Mouse (Mus musculus): ENCODE measurements around the gene Creb5. TPM values are rescaled to one million over a fixed set of nuclear protein-coding genes. Genes with fewer than 3 reads are reported as not detected.
A peak's percentile ranks its signal among the peaks of the same experiment; 100 is the strongest.

The Creb5 gene
- total and polyA plus RNA-seq, 2 experiments from 2014 or later: 1.6 to 3.2 TPM

DNA sequence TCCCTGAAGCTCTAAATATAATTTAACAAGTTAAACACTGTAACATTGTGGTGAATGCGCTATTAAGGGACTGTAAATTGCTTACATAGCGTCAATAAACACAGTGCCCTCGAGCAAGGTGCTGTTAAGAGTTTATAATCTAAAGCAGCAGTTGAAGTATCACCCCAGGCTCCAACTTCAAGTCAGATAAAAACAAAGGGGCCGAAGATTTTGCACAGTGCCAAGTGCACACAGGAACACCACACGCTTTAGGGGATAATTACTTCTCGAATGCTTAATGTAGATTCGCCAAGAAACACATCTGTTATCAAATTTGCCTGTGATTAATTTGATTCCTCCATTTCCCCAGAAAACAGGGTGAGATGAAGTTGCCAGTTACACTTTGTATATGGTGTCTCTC is 142.3 kb downstream of the Creb5 start:
- DNase-seq (ENCODE audit: low spot score) (peak; percentile 27), ATAC-seq (ENCODE audit: low FRiP score) (no peak)
- H3K9me3 ChIP-seq (ENCODE audit: low read length): no peaks in the 10 kb centered on the region
- no peak overlapping the region for H3K4me2 ChIP-seq (ENCODE audit: low read depth, low read length, poor library complexity, severe bottlenecking)
- H3K4me1 ChIP-seq (ENCODE audit: insufficient read depth, low read length): peaks cover 5% of the 10 kb centered on the region; the same call in 1 of the 2 replicates
- no peak overlapping the region for H3K27ac ChIP-seq (ENCODE audit: low read depth, low read length)
- H3K4me3 ChIP-seq (ENCODE audit: low read depth, low read length): no peak overlapping the region
- no peak overlapping the region for H3K9ac ChIP-seq (replicated peaks; ENCODE audit: low read length, poor library complexity, severe bottlenecking)
- 61% methylated on average over 7 of the region's 7 CpGs for WGBS
- no peak for TF ChIP-seq CTCF (IDR thresholded peaks at IDR 0.05)
- H3K27me3 ChIP-seq (ENCODE audit: insufficient read depth, low read length): no peaks in the 10 kb centered on the region
- H3K36me3 ChIP-seq (ENCODE audit: insufficient read depth, low read length): no peaks in the 10 kb centered on the region

DNA sequence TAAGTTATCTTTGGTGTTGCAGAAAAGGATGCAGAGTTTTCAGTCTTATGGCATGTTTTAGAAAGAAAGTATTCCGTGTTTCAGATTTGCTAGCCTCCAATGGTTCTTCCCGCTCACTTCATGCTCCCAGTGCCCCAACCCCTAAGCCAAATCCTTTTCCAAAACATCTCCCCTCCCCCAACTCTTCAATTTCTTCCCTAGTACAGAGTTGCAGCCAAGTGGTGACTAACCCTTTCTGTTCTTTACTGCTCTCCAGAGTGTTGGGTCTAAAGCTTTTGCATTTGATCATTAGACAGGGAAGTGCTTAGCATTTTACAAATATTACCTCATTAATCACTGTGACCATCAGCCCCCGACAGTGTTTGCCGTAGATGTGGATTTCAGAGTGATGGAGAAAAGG is 142.8 kb downstream of the Creb5 start:
- ATAC-seq (ENCODE audit: low FRiP score): no peak
- WGBS: 43% methylated on average over 4 of the region's 4 CpGs
- DNase-seq (ENCODE audit: low spot score): no peak

DNA sequence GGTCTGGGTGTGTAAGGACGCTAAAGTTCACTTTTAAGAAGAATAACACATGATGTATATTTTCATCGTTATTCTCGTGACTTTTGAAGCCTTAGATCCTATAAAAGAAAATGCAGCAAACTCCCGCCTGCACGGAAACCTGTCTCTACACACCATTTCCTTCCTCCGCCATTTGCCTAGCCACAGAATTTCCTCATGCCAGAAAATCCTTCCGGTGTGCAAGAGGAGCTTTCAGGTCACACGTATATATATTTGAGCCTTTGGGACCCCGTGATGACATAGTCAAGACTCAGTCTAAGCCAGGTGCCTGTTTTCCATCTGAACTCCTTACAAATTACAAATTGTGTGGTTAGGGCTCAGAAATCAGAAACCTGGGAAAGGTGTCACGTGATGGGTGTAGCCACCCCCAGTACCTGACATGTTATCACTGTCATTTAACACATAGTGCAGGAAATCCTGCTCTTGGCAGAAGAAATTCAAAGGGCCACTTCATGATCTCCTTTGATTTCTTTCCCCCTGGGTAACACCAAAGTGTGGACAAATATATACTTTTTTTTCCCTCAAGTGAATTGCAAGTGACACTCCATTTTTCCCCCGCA is 158.9 kb downstream of the Creb5 start:
- H3K36me3 ChIP-seq (ENCODE audit: insufficient read depth, low read length): no peaks in the 10 kb centered on the region
- WGBS: 98% methylated on average over 11 of the region's 11 CpGs
- no peak overlapping the region for H3K9ac ChIP-seq (replicated peaks; ENCODE audit: low read length, poor library complexity, severe bottlenecking)
- TF ChIP-seq CTCF (IDR thresholded peaks at IDR 0.05): no peak
- H3K27me3 ChIP-seq (ENCODE audit: insufficient read depth, low read length): no peaks in the 10 kb centered on the region
- H3K9me3 ChIP-seq (ENCODE audit: low read length): no peaks in the 10 kb centered on the region
- no peak overlapping the region for H3K4me3 ChIP-seq (ENCODE audit: low read depth, low read length)
- no peaks in the 10 kb centered on the region for H3K4me1 ChIP-seq (ENCODE audit: insufficient read depth, low read length)
- no peak overlapping the region for H3K4me2 ChIP-seq (ENCODE audit: low read depth, low read length, poor library complexity, severe bottlenecking)
- DNase-seq (ENCODE audit: low spot score) (no peak), ATAC-seq (ENCODE audit: low FRiP score) (no peak)
- no peak overlapping the region for H3K27ac ChIP-seq (ENCODE audit: low read depth, low read length)

More for the DNA sequence above, 142.8 kb downstream of the Creb5 start:
- no peak overlapping the region for H3K27ac ChIP-seq (ENCODE audit: low read depth, low read length)
- no peaks in the 10 kb centered on the region for H3K9me3 ChIP-seq (ENCODE audit: low read length)
- no peak overlapping the region for H3K9ac ChIP-seq (replicated peaks; ENCODE audit: low read length, poor library complexity, severe bottlenecking)
- no peaks in the 10 kb centered on the region for H3K36me3 ChIP-seq (ENCODE audit: insufficient read depth, low read length)
- peaks cover 5% of the 10 kb centered on the region; the same call in 1 of the 2 replicates for H3K4me1 ChIP-seq (ENCODE audit: insufficient read depth, low read length)
- no peak for TF ChIP-seq CTCF (IDR thresholded peaks at IDR 0.05)
- H3K4me2 ChIP-seq (ENCODE audit: low read depth, low read length, poor library complexity, severe bottlenecking): no peak overlapping the region
- H3K4me3 ChIP-seq (ENCODE audit: low read depth, low read length): no peak overlapping the region
- H3K27me3 ChIP-seq (ENCODE audit: insufficient read depth, low read length): no peaks in the 10 kb centered on the region

DNA sequence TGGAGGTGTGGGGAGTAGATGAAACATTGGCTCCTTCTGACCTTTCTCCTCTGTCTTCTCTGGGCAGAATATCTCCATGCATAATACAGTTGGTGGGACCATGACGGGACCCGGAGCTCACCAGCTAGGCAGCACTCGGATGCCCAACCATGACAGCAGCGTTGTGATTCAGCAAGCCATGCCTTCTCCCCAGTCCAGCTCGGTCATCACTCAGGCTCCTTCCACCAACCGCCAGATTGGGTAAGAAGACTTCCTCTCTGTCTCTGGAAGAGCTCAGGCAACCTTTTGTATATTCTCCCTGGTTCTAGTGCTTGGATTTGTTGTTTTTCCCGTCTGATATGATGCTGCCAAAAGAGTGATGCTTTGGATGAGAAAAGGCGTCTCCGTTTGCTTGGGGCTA is 160.4 kb downstream of the Creb5 start:
- Histone ChIP-seq H3K9me3 (ENCODE audit: low read length) (no peaks in the 10 kb centered on the region), H3K36me3 (ENCODE audit: insufficient read depth, low read length) (no peaks in the 10 kb centered on the region), H3K4me1 (ENCODE audit: insufficient read depth, low read length) (no peaks in the 10 kb centered on the region), H3K9ac (replicated peaks; ENCODE audit: low read length, poor library complexity, severe bottlenecking) (no peak overlapping the region), H3K4me3 (ENCODE audit: low read depth, low read length) (no peak overlapping the region), H3K27me3 (ENCODE audit: insufficient read depth, low read length) (no peaks in the 10 kb centered on the region), H3K27ac (ENCODE audit: low read depth, low read length) (no peak overlapping the region), H3K4me2 (ENCODE audit: low read depth, low read length, poor library complexity, severe bottlenecking) (no peak overlapping the region)
- 93% methylated on average over 9 of the region's 9 CpGs for WGBS
- ATAC-seq (ENCODE audit: low FRiP score): no peak
- TF ChIP-seq CTCF (IDR thresholded peaks at IDR 0.05): no peak
- DNase-seq (ENCODE audit: low spot score): no peak

DNA sequence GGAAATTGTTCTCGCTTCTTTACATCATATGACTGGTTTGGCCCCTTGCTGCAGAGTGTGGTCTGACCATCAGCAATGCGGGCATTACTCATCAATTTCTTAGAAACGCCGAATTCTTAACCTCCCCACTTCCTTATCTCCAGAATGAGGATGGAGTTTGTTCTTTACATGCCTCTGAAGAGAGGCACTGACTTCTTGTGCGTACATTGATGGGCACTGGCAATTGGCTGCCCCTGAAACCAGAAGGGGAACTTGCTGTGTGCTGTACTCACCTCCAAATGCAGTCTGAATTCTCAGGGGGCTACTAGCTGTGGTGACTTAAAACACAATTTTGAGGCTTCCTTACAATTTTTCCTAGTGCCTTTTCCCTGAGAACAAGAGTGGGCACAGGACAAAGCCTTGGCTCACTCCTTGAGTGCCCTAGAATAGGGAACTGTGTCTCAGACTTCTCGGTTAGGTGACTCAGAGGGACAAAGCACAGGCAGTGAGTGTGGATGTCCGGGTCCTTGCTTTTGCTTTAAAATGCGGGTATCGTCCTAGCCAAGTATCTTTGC is 161.3 kb downstream of the Creb5 start:
- no peaks in the 10 kb centered on the region for H3K4me1 ChIP-seq (ENCODE audit: insufficient read depth, low read length)
- TF ChIP-seq CTCF (IDR thresholded peaks at IDR 0.05): no peak
- no peak overlapping the region for H3K4me2 ChIP-seq (ENCODE audit: low read depth, low read length, poor library complexity, severe bottlenecking)
- H3K9ac ChIP-seq (replicated peaks; ENCODE audit: low read length, poor library complexity, severe bottlenecking): no peak overlapping the region
- H3K9me3 ChIP-seq (ENCODE audit: low read length): no peaks in the 10 kb centered on the region
- WGBS: 91% methylated on average over 9 of the region's 9 CpGs
- H3K27ac ChIP-seq (ENCODE audit: low read depth, low read length): no peak overlapping the region
- no peak overlapping the region for H3K4me3 ChIP-seq (ENCODE audit: low read depth, low read length)
- H3K27me3 ChIP-seq (ENCODE audit: insufficient read depth, low read length): no peaks in the 10 kb centered on the region
- DNase-seq (ENCODE audit: low spot score) (no peak), ATAC-seq (ENCODE audit: low FRiP score) (no peak)
- no peaks in the 10 kb centered on the region for H3K36me3 ChIP-seq (ENCODE audit: insufficient read depth, low read length)

DNA sequence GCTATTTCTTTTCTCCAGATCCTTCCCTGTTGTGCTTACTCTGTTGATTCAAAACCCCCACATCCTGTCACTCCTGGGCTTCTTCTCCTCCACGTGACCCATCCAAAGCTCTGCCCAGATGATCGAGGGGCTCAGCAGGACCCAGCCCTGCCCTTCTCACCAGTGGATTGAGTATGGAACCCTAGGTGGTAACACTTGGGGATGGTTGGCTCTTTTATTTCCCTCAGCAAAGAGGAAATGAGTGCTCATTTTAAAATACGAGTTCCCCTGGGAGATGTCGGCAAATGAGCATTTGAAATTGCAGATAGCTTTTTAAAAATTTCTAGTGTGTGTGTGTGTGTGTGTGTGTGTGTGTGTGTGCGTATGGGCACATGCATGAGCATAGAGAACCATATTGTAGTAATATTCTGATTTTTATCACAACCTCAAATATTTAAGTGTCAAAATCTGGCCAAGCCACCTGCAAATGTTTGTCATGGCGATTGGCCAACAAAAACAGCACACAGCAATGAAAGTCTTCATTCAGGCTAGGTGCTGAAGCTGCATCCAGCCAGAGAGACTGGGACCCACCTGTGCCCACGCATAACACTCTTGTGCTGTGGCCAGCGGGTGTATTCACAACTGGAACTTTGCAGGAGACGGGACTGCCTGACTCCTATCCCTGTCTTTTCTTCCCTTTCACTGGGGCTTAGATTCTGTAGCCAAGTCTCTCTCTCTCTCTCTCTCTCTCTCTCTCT is 162.5 kb downstream of the Creb5 start:
- ATAC-seq (ENCODE audit: low FRiP score): no peak
- WGBS: 71% methylated on average over 9 of the region's 9 CpGs
- Histone ChIP-seq H3K27ac (ENCODE audit: low read depth, low read length) (no peak overlapping the region), H3K4me3 (ENCODE audit: low read depth, low read length) (no peak overlapping the region), H3K4me1 (ENCODE audit: insufficient read depth, low read length) (no peaks in the 10 kb centered on the region), H3K4me2 (ENCODE audit: low read depth, low read length, poor library complexity, severe bottlenecking) (no peak overlapping the region), H3K9ac (replicated peaks; ENCODE audit: low read length, poor library complexity, severe bottlenecking) (no peak overlapping the region), H3K27me3 (ENCODE audit: insufficient read depth, low read length) (no peaks in the 10 kb centered on the region), H3K36me3 (ENCODE audit: insufficient read depth, low read length) (no peaks in the 10 kb centered on the region), H3K9me3 (ENCODE audit: low read length) (no peaks in the 10 kb centered on the region)
- no peak for DNase-seq (ENCODE audit: low spot score)
- no peak for TF ChIP-seq CTCF (IDR thresholded peaks at IDR 0.05)
